Mouse (Mus musculus) liver, embryonic 14.5 days (tissue): ENCODE measurements around the gene Cdh13. TPM values are rescaled to one million over a fixed set of nuclear protein-coding genes. Genes with fewer than 3 reads are reported as not detected.

Experiments used
- ATAC-seq: fragments of 200-750 bp; cut with Nextera tagmentation; 2 replicates; pipeline ENCODE4 v1.8.0; 2017; ENCODE audit warnings: moderate number of reproducible peaks, mild to moderate bottlenecking, moderate library complexity; ENCODE audit not compliant: insufficient read depth
- DNase-seq, 3 experiments: peaks; one replicate each; pipeline ENCODE4 v3.0.0-alpha.2; 2012 to 2013; ENCODE audit warnings: low read depth in 3 of 3, low spot score in 3 of 3
- H3K27ac ChIP-seq: fragments of 300-500 bp; sonication (generic); 2 replicates; pipeline ENCODE4 v1.5.1; 2014; ENCODE audit warnings: moderate library complexity, mild to moderate bottlenecking, control low read depth, inconsistent platforms
- H3K27me3 ChIP-seq: fragments of 300-500 bp; sonication (generic); 2 replicates; pipeline ENCODE4 v1.6.1; 2014; ENCODE audit warnings: mild to moderate bottlenecking, low read length, moderate library complexity; ENCODE audit not compliant: control insufficient read depth, insufficient read depth
- H3K36me3 ChIP-seq: fragments of 300-500 bp; sonication (generic); replicated peaks from 2 replicates; pipeline ENCODE4 v1.6.1; 2014; ENCODE audit warnings: low read depth; ENCODE audit not compliant: control insufficient read depth, insufficient read depth
- H3K4me1 ChIP-seq, 2 experiments: fragments of 200-500 bp in 1 of 2; fragments of 300-500 bp in 1 of 2; sonication (generic) in 1 of 2; replicated peaks; 2 replicates each; pipeline ENCODE4 v1.6.1; 2012 to 2014; ENCODE audit warnings: antibody characterized with exemption in 1 of 2, inconsistent platforms in 1 of 2, low read length in 1 of 2; ENCODE audit not compliant: control insufficient read depth in 2 of 2, insufficient read depth in 2 of 2
- H3K4me2 ChIP-seq: fragments of 300-500 bp; sonication (generic); 2 replicates; pipeline ENCODE4 v1.6.1; 2014; ENCODE audit warnings: low read depth, mild to moderate bottlenecking, control low read depth, moderate library complexity
- H3K4me3 ChIP-seq, 2 experiments: fragments of 200-500 bp in 1 of 2; fragments of 300-500 bp in 1 of 2; sonication (generic) in 1 of 2; 2 replicates each; pipeline ENCODE4 v1.5.1; 2012 to 2014; ENCODE audit warnings: low read depth in 2 of 2, low read length in 2 of 2, mild to moderate bottlenecking in 2 of 2, control low read depth in 1 of 2, inconsistent platforms in 1 of 2, moderate library complexity in 1 of 2; ENCODE audit not compliant: insufficient read depth in 1 of 2
- H3K9ac ChIP-seq: fragments of 300-500 bp; sonication (generic); replicated peaks from 2 replicates; pipeline ENCODE4 v1.6.1; 2014; ENCODE audit warnings: mild to moderate bottlenecking, control low read depth, moderate library complexity
- H3K9me3 ChIP-seq: fragments of 300-500 bp; sonication (generic); 2 replicates; pipeline ENCODE4 v1.6.1; 2016; ENCODE audit warnings: low read length, mixed read lengths; ENCODE audit not compliant: control insufficient read depth
- CTCF ChIP-seq: IDR thresholded peaks from 2 replicates; pipeline ENCODE4 v1.5.1; 2016; ENCODE audit warnings: antibody characterized with exemption, low read depth, control low read depth
- EP300 ChIP-seq: IDR thresholded peaks from 2 replicates; pipeline ENCODE4 v1.6.1; 2016; ENCODE audit warnings: antibody characterized with exemption, low read depth
- WGBS: fragments of 180-500 bp; shearing (Covaris S2); extraction: QIAGEN DNeasy Blood & Tissue Kit; methylation state at CpG from one replicate; pipeline ENCODE4 v1.1.7; 2014; ENCODE audit not compliant: insufficient replicate concordance; 5-methylcytosine and 5-hydroxymethylcytosine counted together
- polyA plus RNA-seq, 2 experiments: library from polyadenylated mRNA; depleted of rRNA in 1 of 2; stranded (reverse) in 1 of 2; unstranded in 1 of 2; fragments of >200 nt; fragmentation: Nextera tagmentation in 1 of 2; extraction: Ambion mirVana in 1 of 2; gene quantifications; 2 replicates each; pipeline versions ENCODE4 v1.2.1 to v1.2.3; 2012 to 2014

Gene Cdh13
- polyA plus RNA-seq, 2 experiments = 0.15 to 0.43 TPM

DNA sequence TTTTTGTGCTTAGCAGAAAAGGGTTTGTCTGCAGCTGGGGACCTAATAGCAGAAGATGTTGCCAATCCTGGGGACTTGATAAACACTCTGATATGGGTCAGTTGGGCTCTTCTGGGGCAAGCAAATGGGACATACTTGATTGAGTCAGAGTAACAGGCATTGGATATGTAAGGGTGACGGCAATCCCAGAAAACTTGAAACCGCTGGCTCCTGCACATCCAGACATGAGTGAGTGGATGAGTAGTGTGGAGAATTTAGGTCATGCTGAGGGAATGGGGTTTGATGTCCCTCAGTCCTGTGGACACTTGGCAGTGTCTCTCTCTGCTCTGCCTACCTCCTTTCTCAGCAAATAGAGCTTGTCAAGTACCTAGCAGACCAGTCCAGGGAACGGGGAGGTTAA lies 121.3 kb downstream of the Cdh13 start:
- WGBS = 55% methylated on average over 3 of the region's 3 CpGs
- no peak overlapping the region for H3K27ac ChIP-seq
- no peak for DNase-seq
- H3K9ac ChIP-seq = no peak overlapping the region
- ATAC-seq = no peak
- H3K4me2 ChIP-seq = no peak overlapping the region
- no peaks in the 10 kb centered on the region for H3K27me3 ChIP-seq
- H3K9me3 ChIP-seq = no peaks in the 10 kb centered on the region
- H3K4me3 ChIP-seq = no peak overlapping the region
- TF ChIP-seq EP300 (no peak), CTCF (no peak)
- H3K36me3 ChIP-seq = no peaks in the 10 kb centered on the region
- no peaks in the 10 kb centered on the region for H3K4me1 ChIP-seq

GRCm38 (mm10) chr8:118407322-118407721 lies 123.8 kb downstream of the Cdh13 start:
- Histone ChIP-seq H3K4me1 (no peaks in the 10 kb centered on the region), H3K9me3 (no peaks in the 10 kb centered on the region), H3K9ac (no peak overlapping the region), H3K4me3 (no peak overlapping the region), H3K4me2 (no peak overlapping the region), H3K27me3 (no peaks in the 10 kb centered on the region), H3K27ac (no peak overlapping the region), H3K36me3 (no peaks in the 10 kb centered on the region)
- no peak for ATAC-seq
- no peak for TF ChIP-seq EP300
- no peak for TF ChIP-seq CTCF
- DNase-seq = no peak
- WGBS = 36% methylated on average over 6 of the region's 6 CpGs

DNA sequence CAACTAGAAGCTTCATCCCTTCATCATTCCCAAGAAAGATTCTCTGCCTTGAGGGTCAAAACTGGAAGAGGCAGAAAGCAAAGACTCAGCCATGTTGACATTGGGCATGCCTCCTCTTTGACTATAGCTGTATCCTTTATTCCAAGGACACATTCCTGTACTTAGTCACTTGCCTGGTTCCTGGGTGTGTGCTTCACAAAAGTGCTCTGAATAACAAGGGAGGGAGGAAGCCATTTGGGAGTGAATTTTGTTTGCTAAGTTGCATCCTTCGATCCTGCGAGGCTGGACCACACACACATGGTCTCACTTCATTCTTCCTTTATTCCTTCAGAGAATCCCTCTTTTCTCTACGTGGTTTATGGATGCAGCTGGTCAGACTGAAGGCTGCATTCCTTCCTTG lies 125.9 kb downstream of the Cdh13 start:
- Histone ChIP-seq H3K4me2 (no peak overlapping the region), H3K36me3 (no peaks in the 10 kb centered on the region), H3K27me3 (no peaks in the 10 kb centered on the region), H3K27ac (no peak overlapping the region), H3K4me3 (no peak overlapping the region), H3K9ac (no peak overlapping the region), H3K4me1 (no peaks in the 10 kb centered on the region), H3K9me3 (no peaks in the 10 kb centered on the region)
- no peak for TF ChIP-seq EP300
- no peak for TF ChIP-seq CTCF
- DNase-seq = no peak
- WGBS = 59% methylated on average over 3 of the region's 3 CpGs
- ATAC-seq = no peak

GRCm38 (mm10) chr8:118410341-118410970 lies 126.9 kb downstream of the Cdh13 start:
- DNase-seq = no peak
- ATAC-seq = no peak
- Histone ChIP-seq H3K4me1 (no peaks in the 10 kb centered on the region), H3K27ac (no peak overlapping the region), H3K36me3 (no peaks in the 10 kb centered on the region), H3K9ac (no peak overlapping the region), H3K4me3 (no peak overlapping the region), H3K4me2 (no peak overlapping the region), H3K9me3 (no peaks in the 10 kb centered on the region), H3K27me3 (no peaks in the 10 kb centered on the region)
- TF ChIP-seq CTCF (no peak), EP300 (no peak)
- WGBS = 63% methylated on average over 4 of the region's 4 CpGs

DNA sequence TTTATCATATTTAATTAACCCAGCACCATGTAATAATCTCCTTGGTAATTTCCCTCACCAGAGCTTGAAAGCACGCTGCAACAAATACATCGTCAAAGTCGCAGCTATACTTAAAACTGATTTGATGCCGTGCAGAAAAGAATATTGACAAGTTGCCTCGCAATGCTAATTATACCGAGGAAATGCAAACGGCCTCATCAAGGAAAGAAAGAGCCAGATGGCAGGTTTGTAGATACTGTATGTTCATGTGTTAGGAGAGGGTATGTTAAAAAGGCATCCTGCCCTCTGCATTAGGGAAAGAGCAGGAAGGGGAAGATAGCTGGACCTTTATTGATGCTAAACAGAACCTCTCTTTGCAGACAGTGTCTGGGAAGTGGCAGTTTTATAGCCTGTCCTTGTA lies 132.1 kb downstream of the Cdh13 start:
- Histone ChIP-seq H3K9me3 (no peaks in the 10 kb centered on the region), H3K27me3 (no peaks in the 10 kb centered on the region), H3K36me3 (no peaks in the 10 kb centered on the region), H3K9ac (no peak overlapping the region), H3K4me2 (no peak overlapping the region), H3K4me3 (no peak overlapping the region), H3K4me1 (no peaks in the 10 kb centered on the region), H3K27ac (no peak overlapping the region)
- 71% methylated on average over 7 of the region's 7 CpGs for WGBS
- ATAC-seq (no peak), DNase-seq (no peak)
- no peak for TF ChIP-seq EP300
- TF ChIP-seq CTCF = no peak
